In the genomic region with DNA sequence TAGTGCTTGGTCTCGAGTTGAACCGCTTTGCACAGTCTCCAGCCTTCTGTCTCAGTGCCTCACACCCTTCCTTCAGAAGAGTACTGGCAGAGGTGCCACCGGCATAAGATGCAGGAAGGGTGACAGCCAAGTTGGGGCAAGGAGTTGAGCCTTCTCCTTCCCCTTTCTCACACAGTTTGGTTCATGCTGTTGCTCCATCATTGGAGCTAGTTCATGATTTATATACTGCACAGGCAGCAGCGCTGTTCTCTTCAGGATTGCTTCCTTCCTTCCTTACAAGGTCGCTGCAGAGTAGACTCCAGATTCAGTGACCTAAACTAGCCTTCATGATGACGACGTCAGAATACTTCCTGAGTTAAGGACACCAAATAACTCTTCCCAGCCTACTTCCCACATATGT, we compare ENCODE assay signal across 21 mouse cellular contexts.
"Had no signal": no experiment of that assay in that cellular context is flagged by ENCODE, and none has a peak within 500 bp of the region (broad histone marks: within the 10 kb centered on the region; RNA-seq: fewer than 3 reads in every experiment).

No protein-coding gene starts in this region.

- H3K4me1 ChIP-seq: midbrain, embryonic 13.5 days; neural tube, embryonic 13.5 days had no signal

- H3K4me2 ChIP-seq: liver, embryonic 11.5 days; liver, embryonic 15.5 days; midbrain, embryonic 13.5 days; neural tube, embryonic 13.5 days had no signal

- ATAC-seq: midbrain, embryonic 13.5 days; midbrain, embryonic 16.5 days had no signal

- H3K9me3 ChIP-seq: liver, embryonic 15.5 days; midbrain, embryonic 10.5 days; midbrain, embryonic 13.5 days; neural tube, embryonic 13.5 days had no signal

- H3K27ac ChIP-seq: kidney, postnatal 0 days; layer of hippocampus, adult 2 months; liver, embryonic 15.5 days; midbrain, embryonic 10.5 days; midbrain, embryonic 13.5 days; neural tube, embryonic 13.5 days had no signal

- H3K36me3 ChIP-seq: liver, embryonic 15.5 days had no signal

- H3K4me3 ChIP-seq: layer of hippocampus, adult 2 months; liver, embryonic 15.5 days; megakaryocyte, embryonic 14.5 days; midbrain, embryonic 10.5 days; midbrain, embryonic 13.5 days; myocyte; neural tube, embryonic 13.5 days had no signal

- H3K27me3 ChIP-seq: liver, embryonic 15.5 days; megakaryocyte, embryonic 14.5 days; midbrain, embryonic 13.5 days; neural tube, embryonic 13.5 days had no signal

- H3K9ac ChIP-seq: liver, embryonic 15.5 days; midbrain, embryonic 13.5 days; neural tube, embryonic 13.5 days had no signal

- DNase-seq: kidney, adult 18-20 months; kidney, adult 9 months; kidney, postnatal 25 days; layer of hippocampus, adult 9-11 months; lung, postnatal 14 days; lung, postnatal 4 days; retina, postnatal 1 day; right cerebral cortex, postnatal 25 days; spleen, adult 18-20 months; thymus, adult 18-20 months; thymus, postnatal 14 days had no signal
